Mouse (Mus musculus): ENCODE data around the gene Pou2f1. TPM values are rescaled to one million over a fixed set of nuclear protein-coding genes. Genes with fewer than 3 reads are reported as not detected.

Gene Pou2f1
- polyA plus RNA-seq, 1 experiment from 2014 or later, result 19.6 TPM

- Histone ChIP-seq H3K36me3 (no peaks in the 10 kb centered on the region), H3K27ac (no peak overlapping the region), H3K4me3 (no peak overlapping the region), H3K4me2 (replicated peaks) (no peak overlapping the region), H3K4me1 (peaks cover 8% of the 10 kb centered on the region), H3K9ac (no peak overlapping the region), H3K9me3 (no peaks in the 10 kb centered on the region), H3K27me3 (replicated peaks) (peaks cover 5% of the 10 kb centered on the region; the same call in 1 of the 2 replicates)
- no peak for ATAC-seq (ENCODE audit: low FRiP score, low read depth)
- 93% methylated on average over 3 of the region's 3 CpGs for WGBS
Measured at GRCm38 (mm10) chr1:165969001-165969690, 33.3 kb downstream of the Pou2f1 start.

DNA sequence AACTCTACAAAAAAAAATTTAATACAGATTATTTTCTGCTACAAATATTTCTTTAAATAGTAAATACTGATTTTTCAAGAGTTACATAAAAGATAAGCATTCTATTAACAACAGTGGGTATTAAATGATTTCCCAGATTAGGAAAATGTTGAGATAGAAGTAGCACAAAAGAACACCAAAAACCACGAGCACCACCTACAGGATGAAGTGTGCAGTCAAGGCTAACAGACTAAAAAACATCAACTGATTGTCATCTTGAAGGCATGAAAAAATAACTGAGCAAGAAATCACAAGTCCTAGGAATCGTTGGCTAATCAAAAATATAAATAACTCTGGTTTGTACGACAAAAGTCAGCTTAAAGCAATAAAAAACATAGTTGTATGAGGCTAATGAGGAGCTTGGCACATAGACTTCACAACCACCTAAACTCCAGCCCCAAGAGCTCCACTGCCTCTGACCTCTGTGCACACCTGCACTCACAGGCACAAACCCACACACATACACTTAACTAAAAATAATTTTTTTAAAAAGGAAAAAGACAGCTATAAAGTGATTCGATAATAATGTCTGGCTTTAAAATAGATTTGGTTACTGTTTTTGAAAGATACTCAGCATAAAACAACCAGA, 35.3 kb downstream of the Pou2f1 start:
- Histone ChIP-seq H3K4me1 (peaks cover 8% of the 10 kb centered on the region), H3K4me3 (no peak overlapping the region), H3K9ac (no peak overlapping the region), H3K27ac (no peak overlapping the region), H3K9me3 (no peaks in the 10 kb centered on the region), H3K36me3 (no peaks in the 10 kb centered on the region), H3K4me2 (replicated peaks) (no peak overlapping the region), H3K27me3 (replicated peaks) (peaks cover 5% of the 10 kb centered on the region; the same call in 1 of the 2 replicates)
- ATAC-seq (ENCODE audit: low FRiP score, low read depth), result peak; percentile 62; the same call in 1 of the 2 replicates
- 50% methylated on average over 4 of the region's 4 CpGs for WGBS

- Histone ChIP-seq H3K36me3 (no peaks in the 10 kb centered on the region), H3K9ac (no peak overlapping the region), H3K4me2 (replicated peaks) (0 out of 2 replicates have a peak overlapping the region, but pooled peaks have one; percentile 18), H3K4me1 (peaks cover 8% of the 10 kb centered on the region), H3K27me3 (replicated peaks) (peaks cover 5% of the 10 kb centered on the region; the same call in 1 of the 2 replicates), H3K9me3 (no peaks in the 10 kb centered on the region), H3K4me3 (no peak overlapping the region), H3K27ac (no peak overlapping the region)
- WGBS, result 27% methylated on average over 5 of the region's 5 CpGs
- ATAC-seq (ENCODE audit: low FRiP score, low read depth), result peak; percentile 87
Measured at GRCm38 (mm10) chr1:165966156-165966914, 36.1 kb downstream of the Pou2f1 start.

- Histone ChIP-seq H3K9ac (no peak overlapping the region), H3K36me3 (no peaks in the 10 kb centered on the region), H3K27me3 (replicated peaks) (peaks cover 8% of the 10 kb centered on the region; the same call in 1 of the 2 replicates), H3K4me1 (peaks cover 8% of the 10 kb centered on the region), H3K4me3 (no peak overlapping the region), H3K4me2 (replicated peaks) (no peak overlapping the region), H3K9me3 (no peaks in the 10 kb centered on the region), H3K27ac (no peak overlapping the region)
- ATAC-seq (ENCODE audit: low FRiP score, low read depth), result no peak
- 88% methylated on average over 6 of the region's 6 CpGs for WGBS
Measured at GRCm38 (mm10) chr1:165961676-165962364, 40.7 kb downstream of the Pou2f1 start.

DNA sequence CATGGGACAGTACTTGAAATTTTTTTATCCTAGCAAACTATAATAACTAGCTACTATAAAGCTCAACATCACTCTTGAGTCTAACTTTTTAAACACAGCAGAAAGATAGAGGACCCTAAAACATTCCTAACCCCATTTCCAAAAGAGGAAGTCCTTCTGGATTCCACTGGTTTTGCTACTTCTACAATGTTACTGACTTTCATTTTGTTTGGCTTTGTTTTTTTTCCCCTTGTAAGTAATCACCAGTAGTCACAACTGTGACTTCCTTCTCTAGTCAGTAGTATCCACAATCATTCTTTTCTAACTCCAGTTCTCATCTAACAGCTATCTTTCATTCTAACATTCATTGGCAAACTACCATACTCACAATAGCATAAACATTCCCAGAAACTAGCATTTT, 44.3 kb downstream of the Pou2f1 start:
- no peak for ATAC-seq (ENCODE audit: low FRiP score, low read depth)
- Histone ChIP-seq H3K36me3 (no peaks in the 10 kb centered on the region), H3K9ac (no peak overlapping the region), H3K27ac (no peak overlapping the region), H3K4me2 (replicated peaks) (no peak overlapping the region), H3K4me3 (no peak overlapping the region), H3K4me1 (0 out of 2 replicates have a peak, but pooled peaks cover 3% of the 10 kb centered on the region), H3K27me3 (replicated peaks) (0 out of 2 replicates have a peak, but pooled peaks cover 4% of the 10 kb centered on the region), H3K9me3 (no peaks in the 10 kb centered on the region)

DNA sequence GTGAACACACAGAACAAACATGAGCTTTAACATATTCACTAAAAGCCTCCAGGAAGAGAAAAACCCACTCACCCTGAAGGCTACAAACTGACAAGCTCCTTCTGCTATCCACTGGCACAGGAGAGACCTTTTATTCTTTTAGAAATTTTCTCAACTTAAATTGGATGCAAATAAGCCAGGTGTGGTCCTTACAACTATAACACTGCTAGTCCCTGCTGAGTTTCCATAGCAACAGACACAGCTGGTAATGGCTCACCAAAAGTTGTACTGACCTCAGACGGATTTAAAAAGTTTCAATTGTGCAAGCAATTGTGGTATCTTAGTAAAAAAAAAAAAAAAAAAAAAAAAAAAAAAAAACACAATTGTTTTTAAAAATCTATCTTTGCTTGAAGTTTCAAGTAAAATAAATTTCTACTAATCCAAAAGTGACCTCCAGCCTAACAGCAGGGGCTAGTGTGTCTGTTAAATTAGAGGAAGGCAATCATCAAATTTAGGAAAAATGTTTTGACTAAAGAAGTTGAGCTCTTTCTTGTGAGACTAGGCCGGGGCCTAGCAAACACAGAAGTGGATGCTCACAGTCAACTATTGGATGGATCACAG, 54.2 kb downstream of the Pou2f1 start:
- ATAC-seq (ENCODE audit: low FRiP score, low read depth), result no peak
- Histone ChIP-seq H3K4me1 (0 out of 2 replicates have a peak, but pooled peaks cover 2% of the 10 kb centered on the region), H3K27me3 (replicated peaks) (no peaks in the 10 kb centered on the region), H3K27ac (no peak overlapping the region), H3K4me3 (no peak overlapping the region), H3K4me2 (replicated peaks) (no peak overlapping the region), H3K9me3 (no peaks in the 10 kb centered on the region), H3K9ac (no peak overlapping the region), H3K36me3 (no peaks in the 10 kb centered on the region)
- 42% methylated on average over 2 of the region's 2 CpGs for WGBS

DNA sequence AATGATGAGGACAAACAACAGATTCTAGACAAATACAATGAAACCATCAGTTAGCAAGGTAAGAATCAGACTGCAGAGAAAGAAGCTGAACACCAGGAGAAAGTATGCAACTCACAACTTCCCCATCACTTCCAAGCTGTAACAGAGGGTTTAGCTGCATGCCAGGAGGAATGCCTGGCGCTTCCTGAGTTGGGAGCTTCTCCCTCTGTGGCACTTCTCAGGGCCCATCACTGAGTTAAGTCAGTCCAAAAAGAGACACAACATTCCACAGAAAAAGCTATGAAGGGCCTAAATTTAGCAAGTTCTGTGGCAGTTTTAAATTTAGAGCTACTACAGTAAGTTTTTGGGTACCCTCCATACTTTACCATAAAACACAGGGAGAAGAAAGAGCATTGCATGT, 59.2 kb downstream of the Pou2f1 start:
- no peak overlapping the region for H3K9ac ChIP-seq
- no peak overlapping the region for H3K27ac ChIP-seq
- H3K4me3 ChIP-seq, result no peak overlapping the region
- H3K27me3 ChIP-seq (replicated peaks), result no peaks in the 10 kb centered on the region
- no peaks in the 10 kb centered on the region for H3K9me3 ChIP-seq
- H3K4me2 ChIP-seq (replicated peaks), result no peak overlapping the region
- no peak for ATAC-seq (ENCODE audit: low FRiP score, low read depth)
- 100% methylated on average over 1 of the region's 1 CpGs for WGBS
- no peaks in the 10 kb centered on the region for H3K36me3 ChIP-seq
- H3K4me1 ChIP-seq, result 0 out of 2 replicates have a peak, but pooled peaks cover 2% of the 10 kb centered on the region

DNA sequence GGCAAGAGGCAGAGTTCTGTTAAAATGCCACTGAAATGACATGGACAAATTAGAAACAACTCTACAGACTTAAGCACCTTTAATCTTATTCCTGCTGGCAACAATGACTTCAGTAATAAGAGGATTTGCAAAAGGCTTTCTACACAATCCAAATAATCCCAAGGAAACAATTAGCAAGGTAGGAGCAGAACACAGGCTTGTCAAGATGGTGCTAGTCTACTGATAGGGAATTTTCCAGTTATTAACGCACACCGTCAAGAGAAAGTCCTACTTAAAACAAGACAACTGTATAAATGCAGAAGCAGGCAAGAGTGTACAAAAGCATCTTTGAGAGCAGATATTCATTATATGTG, 67.0 kb downstream of the Pou2f1 start:
- Histone ChIP-seq H3K27me3 (replicated peaks) (no peaks in the 10 kb centered on the region), H3K36me3 (no peaks in the 10 kb centered on the region), H3K9me3 (no peaks in the 10 kb centered on the region), H3K4me1 (peaks cover 21% of the 10 kb centered on the region; the same call in 1 of the 2 replicates), H3K4me2 (replicated peaks) (peak overlapping the region; percentile 16; the same call in 1 of the 2 replicates), H3K4me3 (no peak overlapping the region), H3K27ac (no peak overlapping the region), H3K9ac (no peak overlapping the region)
- ATAC-seq (ENCODE audit: low FRiP score, low read depth), result peak; percentile 41
- 64% methylated on average over 2 of the region's 2 CpGs for WGBS

- WGBS, result 31% methylated on average over 7 of the region's 7 CpGs
- Histone ChIP-seq H3K4me2 (replicated peaks) (peak overlapping the region; percentile 45), H3K4me3 (peak overlapping the region; percentile 7; the same call in 1 of the 2 replicates), H3K9ac (no peak overlapping the region), H3K27ac (0 out of 2 replicates have a peak overlapping the region, but pooled peaks have one; percentile 33), H3K9me3 (no peaks in the 10 kb centered on the region), H3K4me1 (peaks cover 21% of the 10 kb centered on the region; the same call in 1 of the 2 replicates), H3K27me3 (replicated peaks) (no peaks in the 10 kb centered on the region), H3K36me3 (no peaks in the 10 kb centered on the region)
- peak; percentile 95 for ATAC-seq (ENCODE audit: low FRiP score, low read depth)
Measured at GRCm38 (mm10) chr1:165934648-165935465, 67.6 kb downstream of the Pou2f1 start.

- no peak for ATAC-seq (ENCODE audit: low FRiP score, low read depth)
- Histone ChIP-seq H3K36me3 (no peaks in the 10 kb centered on the region), H3K27ac (0 out of 2 replicates have a peak overlapping the region, but pooled peaks have one; percentile 33)
Measured at GRCm38 (mm10) chr1:165933915-165934647, 68.4 kb downstream of the Pou2f1 start.

More at GRCm38 (mm10) chr1:165933915-165934647, 68.4 kb downstream of the Pou2f1 start:
- 57% methylated on average over 5 of the region's 5 CpGs for WGBS
- H3K9me3 ChIP-seq, result no peaks in the 10 kb centered on the region
- peaks cover 21% of the 10 kb centered on the region; the same call in 1 of the 2 replicates for H3K4me1 ChIP-seq
- H3K9ac ChIP-seq, result no peak overlapping the region
- no peaks in the 10 kb centered on the region for H3K27me3 ChIP-seq (replicated peaks)
- peak overlapping the region; percentile 45 for H3K4me2 ChIP-seq (replicated peaks)
- H3K4me3 ChIP-seq, result peak overlapping the region; percentile 7; the same call in 1 of the 2 replicates

Data from neural tube, embryonic 12.5 days (tissue).